Mouse (Mus musculus) kidney, postnatal 4 days (tissue): ENCODE results near the gene Wdr83os.
"Not testable (repeated sequence)": the region's sequence is repeated elsewhere in the genome, so short reads cannot be mapped to it uniquely, and the experiment has no call there.

Experiments used
- DNase-seq, 2 experiments: peaks; one replicate each; pipeline ENCODE4 v3.0.0; 2021; ENCODE audit warnings: mixed read lengths in 2 of 2

Wdr83os gene

DNA sequence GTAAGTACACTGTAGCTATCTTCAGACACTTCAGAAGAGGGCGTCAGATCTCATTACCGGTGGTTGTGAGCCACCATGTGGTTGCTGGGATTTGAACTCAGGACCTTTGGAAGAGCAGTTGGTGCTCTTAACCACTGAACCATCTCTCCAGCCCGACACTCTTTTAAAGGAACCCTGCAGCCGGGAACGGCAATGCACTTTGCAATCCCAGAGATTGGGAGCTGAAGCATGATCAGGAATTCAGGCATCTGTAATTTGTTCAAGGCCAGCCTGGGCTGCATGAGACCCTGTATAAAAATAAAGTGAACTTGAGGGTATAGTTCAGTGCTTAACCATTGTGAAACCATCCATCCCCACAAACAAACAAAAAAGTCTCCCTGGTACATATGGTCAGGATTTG, 39.7 kb downstream of the Wdr83os start:
- DNase-seq: not testable (repeated sequence)

DNA sequence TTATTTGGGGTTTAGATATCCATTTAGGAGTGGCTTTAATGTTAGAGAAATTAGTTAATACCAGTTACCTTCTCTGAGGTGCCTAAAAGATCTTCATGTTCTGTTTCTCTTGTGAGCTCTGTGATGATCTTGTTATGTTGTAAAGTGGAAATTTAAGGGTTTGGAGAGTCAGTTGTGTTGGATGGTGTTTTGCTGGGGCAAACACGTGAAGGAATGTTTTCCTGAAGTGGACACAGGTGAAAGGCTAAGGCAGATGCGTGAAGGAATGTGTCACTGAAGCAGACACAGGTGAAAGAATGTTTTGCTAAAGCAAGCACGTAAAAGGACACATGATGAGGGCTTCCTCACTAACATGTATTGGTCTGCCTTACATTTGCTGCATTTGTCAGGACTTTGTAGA, 42.5 kb downstream of the Wdr83os start, which contains the start of gene Zfp791:
TSS of gene Zfp791 (minus strand) at position 101 of the 400 bp plus-strand sequence.
- DNase-seq: no peak

DNA sequence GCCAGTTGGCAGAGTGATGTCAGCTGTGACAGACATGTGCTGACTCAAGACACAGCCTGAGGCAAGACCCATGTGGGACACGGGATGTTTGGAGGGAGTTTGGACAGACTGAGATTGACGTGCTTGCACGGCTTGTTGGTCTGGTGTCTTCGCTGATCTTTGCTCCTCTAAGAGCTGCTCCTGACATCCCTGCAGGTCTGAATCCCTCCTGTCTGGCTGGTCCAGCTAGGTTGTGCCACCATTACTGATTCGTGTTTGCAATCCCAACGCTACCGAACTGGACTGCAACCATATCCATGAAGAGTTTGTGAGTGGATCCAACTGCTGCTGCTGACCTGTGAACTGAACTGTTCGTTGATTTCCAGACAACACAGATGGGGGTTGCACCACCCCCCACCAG, 43.2 kb downstream of the Wdr83os start:
- no peak for DNase-seq
